Mouse (Mus musculus) limb, embryonic 15.5 days (tissue): ENCODE results near the gene 4930432K21Rik. TPM values are rescaled to one million over a fixed set of nuclear protein-coding genes. Genes with fewer than 3 reads are reported as not detected.

Experiments used
- ATAC-seq: fragments of 200-750 bp; cut with Nextera tagmentation; 2 replicates; pipeline ENCODE4 v1.8.0; 2017; ENCODE audit warnings: low read depth, moderate TSS enrichment; ENCODE audit not compliant: insufficient number of reproducible peaks, low FRiP score, low TSS enrichment
- H3K27ac ChIP-seq: fragments of 300-500 bp; sonication (generic); 2 replicates; pipeline ENCODE4 v1.5.1; 2015; ENCODE audit warnings: moderate library complexity, mild to moderate bottlenecking, inconsistent platforms
- H3K27me3 ChIP-seq: fragments of 300-500 bp; sonication (generic); 2 replicates; pipeline ENCODE4 v1.6.1; 2015; ENCODE audit warnings: inconsistent platforms
- H3K36me3 ChIP-seq: fragments of 300-500 bp; sonication (generic); 2 replicates; pipeline ENCODE4 v1.6.1; 2015; ENCODE audit warnings: inconsistent platforms
- H3K4me1 ChIP-seq: fragments of 300-500 bp; sonication (generic); 2 replicates; pipeline ENCODE4 v1.6.1; 2015; ENCODE audit warnings: inconsistent platforms
- H3K4me2 ChIP-seq: fragments of 300-500 bp; sonication (generic); 2 replicates; pipeline ENCODE4 v1.6.1; 2015; ENCODE audit warnings: mild to moderate bottlenecking, inconsistent platforms
- H3K4me3 ChIP-seq: fragments of 300-500 bp; sonication (generic); 2 replicates; pipeline ENCODE4 v1.5.1; 2015; ENCODE audit warnings: mild to moderate bottlenecking, inconsistent platforms
- H3K9ac ChIP-seq: fragments of 300-500 bp; sonication (generic); 2 replicates; pipeline ENCODE4 v1.6.1; 2015; ENCODE audit warnings: inconsistent platforms
- H3K9me3 ChIP-seq: fragments of 300-500 bp; sonication (generic); 2 replicates; pipeline ENCODE4 v1.6.1; 2016; ENCODE audit warnings: inconsistent platforms
- WGBS: fragments of 180-500 bp; shearing (Covaris S2); methylation state at CpG from one replicate; pipeline ENCODE4 v1.1.7; 2015; 5-methylcytosine and 5-hydroxymethylcytosine counted together
- polyA plus RNA-seq: library from polyadenylated mRNA; unstranded; fragments of >200 nt; fragmentation: Nextera tagmentation; extraction: Ambion mirVana; gene quantifications from 2 replicates; pipeline ENCODE4 v1.2.1, GENCODE M21; 2015

Gene 4930432K21Rik
- polyA plus RNA-seq, result 1.1 and 1.3 TPM in 2 replicates

DNA sequence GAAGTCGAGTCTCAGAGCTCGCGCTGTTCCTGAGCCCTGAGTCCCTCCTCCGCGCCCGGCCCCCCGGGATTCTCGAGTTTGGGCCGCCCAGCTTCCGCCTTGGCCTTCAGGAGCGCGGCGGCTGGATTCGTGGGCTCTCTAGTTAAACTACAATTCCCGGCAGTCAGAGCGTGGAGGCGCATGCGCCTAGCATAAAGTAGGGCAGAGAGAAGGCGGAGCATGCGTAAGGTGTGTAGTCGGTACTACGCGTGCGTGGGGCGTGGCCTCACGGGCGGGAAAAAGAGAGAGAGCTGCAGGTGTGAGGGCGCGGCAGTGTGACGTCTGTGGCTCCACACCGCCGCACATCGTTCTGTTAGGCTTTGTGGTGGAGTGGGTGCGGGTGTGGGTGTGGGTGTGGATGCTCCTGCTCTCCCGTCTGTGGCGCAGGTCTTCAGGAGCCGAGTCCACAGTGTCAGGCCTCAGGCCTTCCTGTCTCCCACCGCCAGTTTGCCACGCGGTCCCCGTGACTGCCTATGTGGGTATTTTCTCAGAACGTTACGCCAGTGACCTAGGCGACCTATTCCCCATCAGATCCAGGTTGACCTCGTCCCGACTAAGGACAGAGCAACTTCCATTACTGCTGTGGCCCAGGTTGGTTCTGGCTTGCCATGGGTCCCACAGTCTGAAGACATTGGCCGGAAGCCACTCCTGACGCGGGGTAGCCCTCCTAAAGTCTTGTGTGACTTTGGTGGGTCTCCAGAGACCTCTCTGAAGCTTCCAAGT is at the start of gene 4930432K21Rik, which contains the start of gene Cc2d1a:
4930432K21Rik (plus strand) TSS at position 257 of the 762 bp plus-strand sequence.
Cc2d1a (minus strand) TSS at position 168 of the 762 bp plus-strand sequence.
- Histone ChIP-seq H3K4me1 (peaks cover 26% of the 10 kb centered on the region), H3K4me3 (peak within 1 kb of the TSS; percentile 77), H3K27ac (peak within 1 kb of the TSS; percentile 81), H3K9ac (peak within 1 kb of the TSS; percentile 85), H3K4me2 (peak within 1 kb of the TSS; percentile 91), H3K36me3 (peaks cover 21% of the 10 kb centered on the region), H3K27me3 (no peaks in the 10 kb centered on the region), H3K9me3 (no peaks in the 10 kb centered on the region)
- 15% methylated on average over 49 of the region's 49 CpGs for WGBS
- peak; percentile 89 for ATAC-seq

DNA sequence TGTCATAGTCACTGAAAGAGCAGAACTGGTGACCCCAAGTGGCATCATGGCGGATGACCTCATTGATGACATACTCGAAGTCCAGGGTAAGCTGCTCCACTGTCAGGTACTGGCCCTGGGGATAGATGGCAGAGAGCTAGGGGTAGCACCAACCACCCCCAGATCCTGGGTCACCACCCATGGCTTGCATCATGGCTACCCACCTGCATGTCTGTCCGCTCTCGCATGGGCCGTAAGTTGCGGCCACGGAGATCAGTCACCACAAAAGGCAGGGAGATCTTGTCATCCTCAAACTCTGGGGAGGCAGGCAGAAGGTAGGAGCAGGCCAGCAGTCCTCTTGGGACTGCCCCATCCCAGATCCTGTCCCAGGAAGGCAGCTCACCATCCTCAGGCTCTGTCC is 49.4 kb upstream of the 4930432K21Rik start:
- Histone ChIP-seq H3K9ac (no peak overlapping the region), H3K27ac (no peak overlapping the region), H3K36me3 (peaks cover 85% of the 10 kb centered on the region), H3K9me3 (no peaks in the 10 kb centered on the region), H3K27me3 (no peaks in the 10 kb centered on the region), H3K4me1 (peaks cover 14% of the 10 kb centered on the region), H3K4me3 (no peak overlapping the region), H3K4me2 (no peak overlapping the region)
- ATAC-seq, result no peak
- 92% methylated on average over 7 of the region's 7 CpGs for WGBS

DNA sequence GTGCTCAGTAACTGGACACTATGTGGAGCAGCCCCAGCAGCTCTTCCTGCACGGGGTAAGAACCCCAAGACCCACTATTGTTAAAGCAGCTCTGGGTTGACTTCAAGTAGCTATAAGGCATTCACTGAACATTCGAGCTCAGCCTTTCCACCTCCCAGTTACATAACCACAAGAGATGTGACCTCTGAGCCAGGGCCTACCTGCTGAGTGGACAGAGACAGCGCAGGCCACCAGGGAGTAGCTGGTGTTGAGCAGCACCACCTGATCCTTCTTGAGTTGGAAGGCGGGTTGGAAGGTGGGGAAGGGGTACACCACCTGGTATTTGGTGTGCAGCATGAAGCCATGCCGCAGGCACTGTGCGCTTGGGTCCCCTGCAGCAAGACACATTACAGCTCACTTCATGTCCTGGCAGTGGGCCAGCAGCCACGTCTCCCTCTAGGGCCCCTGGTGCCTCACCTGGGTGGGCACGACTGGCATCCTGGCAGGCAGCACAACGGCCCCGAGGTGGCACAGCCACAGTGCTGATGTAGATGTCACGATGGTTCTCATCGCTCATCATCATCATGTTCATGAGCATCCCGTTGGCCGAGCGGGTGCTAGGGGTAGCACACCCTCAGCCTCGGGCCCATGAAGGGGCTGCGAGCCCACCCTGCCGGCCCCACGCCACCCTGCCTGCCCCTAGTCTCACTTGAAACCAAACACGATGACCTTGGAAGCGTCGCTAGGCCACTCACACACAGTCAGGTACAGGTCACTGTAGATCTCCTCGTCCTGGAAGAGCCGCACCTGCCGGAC is 46.2 kb upstream of the 4930432K21Rik start:
- Histone ChIP-seq H3K9me3 (no peaks in the 10 kb centered on the region), H3K27me3 (no peaks in the 10 kb centered on the region), H3K4me1 (peaks cover 22% of the 10 kb centered on the region), H3K9ac (no peak overlapping the region), H3K36me3 (peaks cover 54% of the 10 kb centered on the region), H3K4me2 (no peak overlapping the region), H3K4me3 (no peak overlapping the region), H3K27ac (no peak overlapping the region; the same call in 1 of the 2 replicates)
- 89% methylated on average over 25 of the region's 25 CpGs for WGBS
- ATAC-seq, result no peak

DNA sequence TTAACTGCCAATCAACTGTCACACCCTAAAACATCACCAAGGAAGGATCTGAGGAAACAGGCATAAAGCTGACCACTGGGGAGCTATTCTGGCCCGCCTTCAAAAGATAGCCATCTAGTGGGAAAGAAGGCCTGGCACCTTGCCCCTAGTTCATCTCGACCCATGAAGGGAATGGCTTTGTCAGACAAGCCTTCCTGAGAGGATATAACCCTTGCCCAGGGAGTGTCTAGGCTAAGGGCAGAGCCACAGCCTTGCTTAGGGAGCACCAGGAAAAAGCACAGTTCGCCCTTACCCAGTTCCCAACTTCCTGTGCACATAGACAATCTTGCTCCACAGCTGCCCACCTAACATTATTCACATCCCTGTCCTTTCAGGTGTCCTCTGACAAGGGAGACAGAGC is 44.2 kb upstream of the 4930432K21Rik start:
- no peaks in the 10 kb centered on the region for H3K9me3 ChIP-seq
- H3K4me3 ChIP-seq, result peak overlapping the region; percentile 70
- peak overlapping the region; percentile 66 for H3K9ac ChIP-seq
- H3K27ac ChIP-seq, result peak overlapping the region; percentile 91; the same call in 1 of the 2 replicates
- ATAC-seq, result no peak
- peaks cover 34% of the 10 kb centered on the region for H3K36me3 ChIP-seq
- peaks cover 22% of the 10 kb centered on the region for H3K4me1 ChIP-seq
- H3K27me3 ChIP-seq, result no peaks in the 10 kb centered on the region
- WGBS, result 44% methylated on average over 3 of the region's 3 CpGs
- H3K4me2 ChIP-seq, result peak overlapping the region; percentile 72

DNA sequence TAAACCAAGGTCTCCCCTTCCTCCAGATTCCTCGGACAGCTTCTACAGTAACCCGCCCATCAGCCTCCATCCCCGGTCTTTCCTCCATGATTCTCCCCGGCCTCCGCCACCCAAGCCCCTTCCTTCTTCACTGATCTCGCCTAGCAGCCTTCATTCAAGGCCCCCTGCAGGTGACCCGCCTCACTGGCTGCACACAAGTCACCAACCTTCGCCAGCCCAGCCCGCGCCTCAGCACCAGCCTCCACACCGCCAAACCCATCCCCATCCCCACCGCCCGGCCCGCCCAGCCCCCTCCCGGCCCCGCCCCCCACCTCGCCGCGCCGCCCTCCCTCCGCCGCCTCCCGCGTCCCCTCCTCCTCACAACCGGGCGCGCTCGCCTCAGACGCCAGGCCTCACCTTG is 43.6 kb upstream of the 4930432K21Rik start:
- 0% methylated on average over 13 of the region's 29 CpGs for WGBS
- no peaks in the 10 kb centered on the region for H3K27me3 ChIP-seq

DNA sequence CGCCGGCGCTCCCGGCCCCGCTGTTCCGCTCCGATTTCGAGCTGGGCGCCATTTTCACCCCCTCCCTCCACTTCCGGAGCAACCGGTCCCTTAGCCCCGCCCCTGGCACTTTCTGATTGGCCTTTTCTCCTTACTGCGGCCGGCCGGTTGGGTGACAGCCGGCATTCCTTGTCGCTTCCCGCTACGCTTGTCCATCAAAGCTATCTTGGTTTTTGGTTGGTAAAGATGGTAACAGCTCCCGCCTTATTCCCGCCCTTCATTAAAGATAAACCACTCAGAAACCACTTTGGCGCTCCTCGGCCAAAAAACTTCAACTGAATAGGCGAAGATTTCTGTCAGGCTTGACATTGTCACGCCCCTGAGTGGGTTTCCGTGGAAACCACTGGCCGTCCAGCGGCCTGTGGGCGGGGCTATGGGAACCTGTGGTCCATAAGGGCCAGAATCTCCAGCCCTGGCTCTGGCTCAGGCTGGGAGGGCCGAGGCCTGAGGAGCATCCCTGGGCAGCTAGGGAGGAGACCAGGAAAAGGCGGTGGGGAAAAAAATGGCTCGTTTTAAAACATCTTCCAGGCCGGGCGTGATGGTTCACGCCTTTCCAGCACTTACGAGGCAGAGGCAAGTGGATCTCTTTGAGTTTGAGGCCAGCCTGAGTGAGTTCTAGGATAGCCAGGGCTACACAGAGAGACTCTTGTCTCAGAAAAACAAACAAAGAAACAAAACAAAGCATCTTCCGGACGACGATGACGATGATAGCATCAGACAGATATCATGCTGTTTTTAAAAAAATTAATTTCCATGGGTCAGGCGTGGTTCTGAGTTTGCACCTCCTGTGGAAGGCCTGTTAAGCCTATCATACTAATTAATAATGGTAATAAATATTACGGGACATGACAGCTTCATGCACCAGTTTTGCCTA is 42.9 kb upstream of the 4930432K21Rik start, which contains the start of gene Dcaf15:
Dcaf15 (minus strand) TSS at position 72 of the 913 bp plus-strand sequence.
- H3K27me3 ChIP-seq, result no peaks in the 10 kb centered on the region
- no peaks in the 10 kb centered on the region for H3K9me3 ChIP-seq
- H3K9ac ChIP-seq, result peak within 1 kb of the TSS; percentile 66
- WGBS, result 7% methylated on average over 42 of the region's 42 CpGs
- ATAC-seq, result peak; percentile 97
- H3K36me3 ChIP-seq, result peaks cover 22% of the 10 kb centered on the region
- H3K27ac ChIP-seq, result peak within 1 kb of the TSS; percentile 91
- peak within 1 kb of the TSS; percentile 70 for H3K4me3 ChIP-seq
- H3K4me1 ChIP-seq, result peaks cover 22% of the 10 kb centered on the region
- H3K4me2 ChIP-seq, result peak within 1 kb of the TSS; percentile 72

More for the DNA sequence above, 43.6 kb upstream of the 4930432K21Rik start:
- ATAC-seq, result peak; percentile 74
- Histone ChIP-seq H3K36me3 (peaks cover 29% of the 10 kb centered on the region), H3K9ac (peak overlapping the region; percentile 66), H3K4me1 (peaks cover 22% of the 10 kb centered on the region), H3K4me3 (peak overlapping the region; percentile 70), H3K27ac (peak overlapping the region; percentile 91), H3K9me3 (no peaks in the 10 kb centered on the region), H3K4me2 (peak overlapping the region; percentile 72)

DNA sequence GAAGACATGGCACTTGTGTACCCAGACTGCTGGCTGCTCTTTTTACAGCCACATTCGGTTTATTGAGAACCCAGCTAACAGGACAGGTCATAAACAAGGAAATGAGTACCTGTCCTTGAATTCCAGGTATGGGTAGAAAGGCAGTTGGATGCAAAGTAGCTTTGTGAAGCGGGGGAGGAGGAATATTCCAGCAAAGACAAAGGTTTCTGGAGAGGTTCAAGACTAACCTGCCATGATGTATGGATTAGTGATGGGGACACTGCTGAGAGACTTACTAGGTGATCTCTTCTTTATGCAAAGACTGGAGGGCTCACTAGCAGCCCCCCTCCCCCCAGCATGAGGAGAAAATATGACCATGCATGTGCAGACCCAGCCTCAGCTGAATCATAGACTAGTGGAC is 42.1 kb upstream of the 4930432K21Rik start:
- Histone ChIP-seq H3K27ac (no peak overlapping the region), H3K36me3 (peaks cover 19% of the 10 kb centered on the region), H3K4me3 (no peak overlapping the region), H3K27me3 (no peaks in the 10 kb centered on the region), H3K4me1 (peaks cover 22% of the 10 kb centered on the region), H3K4me2 (no peak overlapping the region), H3K9me3 (no peaks in the 10 kb centered on the region), H3K9ac (no peak overlapping the region)
- WGBS, result 61% methylated on average over 2 of the region's 2 CpGs
- ATAC-seq, result no peak

DNA sequence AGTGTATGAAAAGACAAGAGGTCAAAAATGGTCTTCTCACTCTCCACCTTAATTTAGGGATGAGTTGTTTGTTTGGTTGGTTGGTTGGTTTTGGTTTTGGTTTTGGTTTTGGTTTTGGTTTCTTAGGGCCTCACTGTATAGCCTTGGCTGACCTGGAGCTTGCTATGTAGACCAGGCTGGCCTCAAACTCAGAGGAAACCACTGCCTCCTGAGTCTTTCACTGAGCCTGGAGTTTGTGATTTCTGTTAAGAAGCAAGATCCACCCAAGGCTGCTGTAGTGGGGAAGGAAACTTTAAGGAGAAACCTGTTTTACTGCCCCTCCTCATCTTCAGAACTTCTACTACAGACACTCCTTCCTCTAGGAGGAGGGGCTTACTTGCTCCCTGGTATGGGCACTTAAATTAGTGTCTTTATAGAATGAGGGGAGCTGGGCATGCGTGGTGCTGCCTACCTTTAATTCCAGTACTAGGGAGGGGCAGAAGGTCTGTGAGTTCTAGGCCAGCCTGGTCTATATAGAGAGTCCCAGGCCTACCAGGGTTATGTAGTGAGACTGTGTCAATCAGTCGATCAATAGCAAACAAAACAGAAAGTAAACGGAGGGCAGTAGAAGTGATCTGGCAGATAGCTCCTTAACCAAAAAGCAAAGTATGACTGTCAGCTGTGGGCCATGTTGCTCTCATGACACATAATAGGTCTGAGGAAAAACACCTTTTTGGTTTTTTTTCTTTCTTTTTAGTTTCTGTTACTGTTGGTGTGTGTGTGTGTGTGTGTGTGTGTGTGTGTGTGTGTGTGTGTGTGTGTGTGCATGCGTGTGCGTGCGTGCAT is 41.4 kb upstream of the 4930432K21Rik start:
- ATAC-seq, result no peak
- Histone ChIP-seq H3K4me2 (no peak overlapping the region), H3K36me3 (peaks cover 15% of the 10 kb centered on the region), H3K4me1 (peaks cover 22% of the 10 kb centered on the region), H3K4me3 (no peak overlapping the region), H3K9me3 (no peaks in the 10 kb centered on the region), H3K9ac (no peak overlapping the region), H3K27ac (no peak overlapping the region), H3K27me3 (no peaks in the 10 kb centered on the region)
- 83% methylated on average over 6 of the region's 6 CpGs for WGBS

DNA sequence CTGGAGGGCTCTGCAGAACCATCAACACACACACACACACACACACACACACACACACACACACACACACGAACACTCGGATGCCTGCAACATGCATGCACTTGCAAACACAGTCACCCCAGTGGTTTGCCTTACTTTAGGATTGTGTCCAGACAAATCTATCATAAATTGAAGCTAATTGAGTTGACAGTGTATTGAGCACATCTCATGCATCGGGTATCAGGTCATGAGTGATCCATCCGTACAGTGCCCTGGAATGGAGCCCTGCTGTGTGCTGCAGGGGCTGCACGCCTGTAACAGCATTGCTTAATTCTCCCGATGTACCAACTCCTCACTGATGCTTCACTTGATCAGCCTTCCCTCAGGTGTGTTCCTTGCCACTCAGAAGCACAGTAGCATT is 32.2 kb upstream of the 4930432K21Rik start:
- no peak overlapping the region for H3K9ac ChIP-seq
- H3K27ac ChIP-seq, result no peak overlapping the region
- no peaks in the 10 kb centered on the region for H3K4me1 ChIP-seq
- H3K27me3 ChIP-seq, result no peaks in the 10 kb centered on the region
- WGBS, result 70% methylated on average over 6 of the region's 6 CpGs
- no peak overlapping the region for H3K4me3 ChIP-seq
- H3K36me3 ChIP-seq, result no peaks in the 10 kb centered on the region
- H3K9me3 ChIP-seq, result no peaks in the 10 kb centered on the region
- ATAC-seq, result no peak
- no peak overlapping the region for H3K4me2 ChIP-seq

DNA sequence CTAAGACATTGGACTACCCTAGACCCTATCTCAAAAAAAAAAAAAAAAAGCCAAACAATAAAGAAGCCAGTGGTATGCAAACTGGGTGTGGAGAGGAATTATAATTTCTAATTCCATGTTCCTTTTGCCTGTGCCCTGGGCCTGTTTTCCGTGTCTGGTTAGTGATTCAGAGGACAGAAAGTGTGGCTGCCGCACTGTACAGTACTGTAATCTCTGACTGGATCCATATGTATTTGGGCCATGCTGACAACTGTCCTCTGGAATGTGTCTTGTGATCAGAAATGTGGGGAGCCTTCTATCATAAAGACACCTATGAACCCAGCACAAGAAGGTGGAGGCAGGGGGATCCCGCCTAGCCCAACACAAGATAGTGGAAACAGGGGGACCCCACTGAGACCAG is 25.7 kb upstream of the 4930432K21Rik start:
- WGBS, result 89% methylated on average over 3 of the region's 3 CpGs
- no peak for ATAC-seq
- Histone ChIP-seq H3K4me1 (0 out of 2 replicates have a peak, but pooled peaks cover 2% of the 10 kb centered on the region), H3K27me3 (no peaks in the 10 kb centered on the region), H3K9ac (no peak overlapping the region), H3K27ac (no peak overlapping the region), H3K4me2 (no peak overlapping the region), H3K9me3 (no peaks in the 10 kb centered on the region), H3K4me3 (no peak overlapping the region), H3K36me3 (no peaks in the 10 kb centered on the region)
